ENCODE assay signal across 8 mouse cellular contexts in genomic region chr7:120844689-120845088, GRCm38 (mm10). TPM values are rescaled to one million over a fixed set of nuclear protein-coding genes. Genes with fewer than 3 reads are reported as not detected.
DNase-seq lines count a peak whose midpoint lies in the region; ATAC-seq and TF ChIP-seq lines count a peak whose summit lies in the region.

No protein-coding gene starts in this region.

- WGBS in forebrain, embryonic 15.5 days = 5% methylated on average over 9 of the region's 9 CpGs
- WGBS in liver, embryonic 14.5 days (ENCODE audit: insufficient replicate concordance) = 56% methylated on average over 9 of the region's 9 CpGs

- ATAC-seq in forebrain, embryonic 15.5 days (replicated peaks) = no peak
- ATAC-seq in liver, embryonic 14.5 days (ENCODE audit: insufficient read depth) = no peak

- TF ChIP-seq EP300 in liver, embryonic 14.5 days (IDR thresholded peaks at IDR 0.05; ENCODE audit: low read depth) = no peak

- intact Hi-C loops in left cerebral cortex, postnatal 14 days (cut with DNase I) = loop anchor here (5.0 kb wide), 1 partner anchor 33 kb away; no protein-coding TSS in a partner anchor

- no peaks in the 10 kb centered on the region for H3K9me3 ChIP-seq in E14TG2a.4 (ENCODE audit: low read length)
- H3K9me3 ChIP-seq in forebrain, embryonic 15.5 days = no peaks in the 10 kb centered on the region
- H3K9me3 ChIP-seq in liver, embryonic 14.5 days (ENCODE audit: control insufficient read depth, low read length) = no peaks in the 10 kb centered on the region

- peak overlapping the region; percentile 93; the same call in 1 of the 2 replicates for H3K9ac ChIP-seq in forebrain, embryonic 15.5 days (replicated peaks)
- H3K9ac ChIP-seq in liver, embryonic 14.5 days (replicated peaks) = peak overlapping the region; percentile 92

- H3K36me3 ChIP-seq in E14TG2a.4 (ENCODE audit: insufficient read depth, low read length) = peaks cover 18% of the 10 kb centered on the region; the same call in 1 of the 2 replicates
- H3K36me3 ChIP-seq in forebrain, embryonic 15.5 days = no peaks in the 10 kb centered on the region
- peaks cover 29% of the 10 kb centered on the region for H3K36me3 ChIP-seq in liver, embryonic 14.5 days (replicated peaks; ENCODE audit: control insufficient read depth, insufficient read depth, low read depth)

- peak overlapping the region; percentile 73 for H3K4me2 ChIP-seq in forebrain, embryonic 15.5 days (replicated peaks)
- peak overlapping the region; percentile 88 for H3K4me2 ChIP-seq in liver, embryonic 14.5 days (ENCODE audit: low read depth)

- peak; percentile 25 for DNase-seq in embryo, embryonic 11 days
- DNase-seq in embryo, embryonic 9.5 days (ENCODE audit: extremely low spot score) = no peak
- peak in 1 of 3 experiments; percentile 59 for DNase-seq in liver, embryonic 14.5 days (ENCODE audit: low read depth in 3 of 3, low spot score in 3 of 3)
- no peak for DNase-seq in Muller cell, postnatal 12 days (ENCODE audit: inconsistent ontology term)
- DNase-seq in right cerebral cortex, postnatal 14 days = no peak
- no peak for DNase-seq in left cerebral cortex, postnatal 14 days (ENCODE audit: low spot score in 2 of 2)

- TF ChIP-seq CTCF in E14TG2a.4 (conservative IDR thresholded peaks at IDR 0.05; ENCODE audit: low read length) = no peak
- TF ChIP-seq CTCF in liver, embryonic 14.5 days (IDR thresholded peaks at IDR 0.05; ENCODE audit: low read depth) = no peak

- peaks cover 88% of the 10 kb centered on the region for H3K27me3 ChIP-seq in E14TG2a.4 (ENCODE audit: insufficient read depth, low read length)
- H3K27me3 ChIP-seq in forebrain, embryonic 15.5 days = no peaks in the 10 kb centered on the region
- no peaks in the 10 kb centered on the region for H3K27me3 ChIP-seq in liver, embryonic 14.5 days (ENCODE audit: control insufficient read depth, insufficient read depth, low read length)

- H3K4me3 ChIP-seq in E14TG2a.4 (replicated peaks; ENCODE audit: low read length) = peak overlapping the region; percentile 87
- peak overlapping the region; percentile 78 for H3K4me3 ChIP-seq in forebrain, embryonic 15.5 days
- H3K4me3 ChIP-seq in liver, embryonic 14.5 days (ENCODE audit: insufficient read depth in 1 of 2, low read depth in 2 of 2, low read length in 2 of 2) = peak overlapping the region; percentile 73 to 95

- H3K4me1 ChIP-seq in E14TG2a.4 (replicated peaks; ENCODE audit: low read depth, low read length) = peaks cover 44% of the 10 kb centered on the region
- peaks cover 20% of the 10 kb centered on the region for H3K4me1 ChIP-seq in forebrain, embryonic 15.5 days
- peaks cover 12 to 41% of the 10 kb centered on the region in 2 experiments for H3K4me1 ChIP-seq in liver, embryonic 14.5 days (replicated peaks; ENCODE audit: control insufficient read depth in 2 of 2, insufficient read depth in 2 of 2, low read length in 1 of 2)

- H3K27ac ChIP-seq in forebrain, embryonic 15.5 days (replicated peaks) = no peak overlapping the region
- peak overlapping the region; percentile 90 for H3K27ac ChIP-seq in liver, embryonic 14.5 days

RNA-seq across cellular contexts. Expression of gene Eef2k, which starts 2.1 kb away (rescaled TPM):
- polyA plus RNA-seq in forebrain, embryonic 15.5 days (2015; fragmentation: Nextera tagmentation; extraction: Ambion mirVana) = 33.7 and 35.1 TPM in 2 replicates
- polyA plus RNA-seq in liver, embryonic 14.5 days (2012; rRNA removed) = 21.5 and 30.2 TPM in 2 replicates
- 13.4 and 14.5 TPM in 2 replicates for polyA plus RNA-seq in liver, embryonic 14.5 days (2014; fragmentation: Nextera tagmentation; extraction: Ambion mirVana)
- 10 to 100 TPM; 31.6 to 42.9 TPM for total RNA-seq in left cerebral cortex, postnatal 14 days (2021)

RNA-seq across cellular contexts. Expression of gene Gm5737, which starts 32.5 kb away (rescaled TPM):
- polyA plus RNA-seq in forebrain, embryonic 15.5 days (2015; fragmentation: Nextera tagmentation; extraction: Ambion mirVana) = not detected in 2 replicates
- polyA plus RNA-seq in liver, embryonic 14.5 days (2012; rRNA removed) = not detected in 2 replicates
- not detected in 2 replicates for polyA plus RNA-seq in liver, embryonic 14.5 days (2014; fragmentation: Nextera tagmentation; extraction: Ambion mirVana)
- under 1 TPM in 1 of 2 experiments, not detected in 1; 0.25 TPM for total RNA-seq in left cerebral cortex, postnatal 14 days (2021)
